Mouse (Mus musculus): ENCODE results near the gene Rnpepl1. TPM values are rescaled to one million over a fixed set of nuclear protein-coding genes. Genes with fewer than 3 reads are reported as not detected.

The Rnpepl1 gene
- polyA plus RNA-seq, 2 experiments = 39.9 to 51.7 TPM

GRCm38 (mm10) chr1:92872666-92873065 lies 37.9 kb upstream of the Rnpepl1 start:
- Histone ChIP-seq H3K9ac (ENCODE audit: low read depth, low read length, severe bottlenecking) (no peak overlapping the region), H3K4me1 (ENCODE audit: control insufficient read depth, insufficient read depth, low read length) (no peaks in the 10 kb centered on the region), H3K9me3 (ENCODE audit: control insufficient read depth, low read length) (no peaks in the 10 kb centered on the region), H3K4me2 (replicated peaks; ENCODE audit: low read depth, low read length, severe bottlenecking) (no peak overlapping the region), H3K4me3 (replicated peaks; ENCODE audit: low read length) (no peak overlapping the region), H3K27me3 (ENCODE audit: control insufficient read depth, insufficient read depth, low read length) (no peaks in the 10 kb centered on the region), H3K27ac (replicated peaks; ENCODE audit: low read depth, low read length) (no peak overlapping the region), H3K36me3 (ENCODE audit: control insufficient read depth, insufficient read depth, low read length) (no peaks in the 10 kb centered on the region)
- DNase-seq (ENCODE audit: low spot score) (no peak), ATAC-seq (ENCODE audit: low FRiP score, low read depth) (no peak)
- no peak for TF ChIP-seq POLR2A (IDR thresholded peaks at IDR 0.05; ENCODE audit: borderline replicate concordance, extremely low read depth, insufficient read depth, insufficient read length)
- WGBS = 81% methylated on average over 7 of the region's 7 CpGs

GRCm38 (mm10) chr1:92874011-92874410 lies 36.6 kb upstream of the Rnpepl1 start:
- Histone ChIP-seq H3K4me2 (replicated peaks; ENCODE audit: low read depth, low read length, severe bottlenecking) (no peak overlapping the region), H3K36me3 (ENCODE audit: control insufficient read depth, insufficient read depth, low read length) (no peaks in the 10 kb centered on the region), H3K27ac (replicated peaks; ENCODE audit: low read depth, low read length) (no peak overlapping the region), H3K27me3 (ENCODE audit: control insufficient read depth, insufficient read depth, low read length) (no peaks in the 10 kb centered on the region), H3K4me1 (ENCODE audit: control insufficient read depth, insufficient read depth, low read length) (no peaks in the 10 kb centered on the region), H3K9ac (ENCODE audit: low read depth, low read length, severe bottlenecking) (no peak overlapping the region), H3K4me3 (replicated peaks; ENCODE audit: low read length) (no peak overlapping the region), H3K9me3 (ENCODE audit: control insufficient read depth, low read length) (no peaks in the 10 kb centered on the region)
- no peak for TF ChIP-seq POLR2A (IDR thresholded peaks at IDR 0.05; ENCODE audit: borderline replicate concordance, extremely low read depth, insufficient read depth, insufficient read length)
- no peak for DNase-seq (ENCODE audit: low spot score)
- WGBS = 85% methylated on average over 3 of the region's 3 CpGs
- no peak for ATAC-seq (ENCODE audit: low FRiP score, low read depth)

- no peaks in the 10 kb centered on the region for H3K9me3 ChIP-seq (ENCODE audit: control insufficient read depth, low read length)
- H3K27ac ChIP-seq (replicated peaks; ENCODE audit: low read depth, low read length) = no peak overlapping the region
- TF ChIP-seq POLR2A (IDR thresholded peaks at IDR 0.05; ENCODE audit: borderline replicate concordance, extremely low read depth, insufficient read depth, insufficient read length) = no peak
- no peaks in the 10 kb centered on the region for H3K27me3 ChIP-seq (ENCODE audit: control insufficient read depth, insufficient read depth, low read length)
- H3K9ac ChIP-seq (ENCODE audit: low read depth, low read length, severe bottlenecking) = no peak overlapping the region
- no peaks in the 10 kb centered on the region for H3K4me1 ChIP-seq (ENCODE audit: control insufficient read depth, insufficient read depth, low read length)
- WGBS = 82% methylated on average over 8 of the region's 8 CpGs
- no peak overlapping the region for H3K4me3 ChIP-seq (replicated peaks; ENCODE audit: low read length)
- no peaks in the 10 kb centered on the region for H3K36me3 ChIP-seq (ENCODE audit: control insufficient read depth, insufficient read depth, low read length)
- no peak overlapping the region for H3K4me2 ChIP-seq (replicated peaks; ENCODE audit: low read depth, low read length, severe bottlenecking)
- no peak for DNase-seq (ENCODE audit: low spot score)
- no peak for ATAC-seq (ENCODE audit: low FRiP score, low read depth)
Observed at GRCm38 (mm10) chr1:92875360-92876111, 35.0 kb upstream of the Rnpepl1 start.

- H3K27ac ChIP-seq (replicated peaks; ENCODE audit: low read depth, low read length) = no peak overlapping the region
- 41% methylated on average over 12 of the region's 12 CpGs for WGBS
- ATAC-seq (ENCODE audit: low FRiP score, low read depth) (peak; percentile 56; the same call in 1 of the 2 replicates), DNase-seq (ENCODE audit: low spot score) (no peak)
- no peaks in the 10 kb centered on the region for H3K36me3 ChIP-seq (ENCODE audit: control insufficient read depth, insufficient read depth, low read length)
- no peak for TF ChIP-seq POLR2A (IDR thresholded peaks at IDR 0.05; ENCODE audit: borderline replicate concordance, extremely low read depth, insufficient read depth, insufficient read length)
- H3K9ac ChIP-seq (ENCODE audit: low read depth, low read length, severe bottlenecking) = no peak overlapping the region
- H3K27me3 ChIP-seq (ENCODE audit: control insufficient read depth, insufficient read depth, low read length) = no peaks in the 10 kb centered on the region
- no peaks in the 10 kb centered on the region for H3K4me1 ChIP-seq (ENCODE audit: control insufficient read depth, insufficient read depth, low read length)
- H3K9me3 ChIP-seq (ENCODE audit: control insufficient read depth, low read length) = no peaks in the 10 kb centered on the region
- no peak overlapping the region for H3K4me3 ChIP-seq (replicated peaks; ENCODE audit: low read length)
- H3K4me2 ChIP-seq (replicated peaks; ENCODE audit: low read depth, low read length, severe bottlenecking) = no peak overlapping the region
Observed at GRCm38 (mm10) chr1:92877431-92877978, 33.1 kb upstream of the Rnpepl1 start.

- WGBS = 78% methylated on average over 13 of the region's 13 CpGs
- Histone ChIP-seq H3K4me1 (ENCODE audit: control insufficient read depth, insufficient read depth, low read length) (no peaks in the 10 kb centered on the region), H3K9me3 (ENCODE audit: control insufficient read depth, low read length) (no peaks in the 10 kb centered on the region), H3K4me2 (replicated peaks; ENCODE audit: low read depth, low read length, severe bottlenecking) (no peak overlapping the region), H3K4me3 (replicated peaks; ENCODE audit: low read length) (no peak overlapping the region), H3K9ac (ENCODE audit: low read depth, low read length, severe bottlenecking) (no peak overlapping the region), H3K27ac (replicated peaks; ENCODE audit: low read depth, low read length) (no peak overlapping the region), H3K27me3 (ENCODE audit: control insufficient read depth, insufficient read depth, low read length) (no peaks in the 10 kb centered on the region), H3K36me3 (ENCODE audit: control insufficient read depth, insufficient read depth, low read length) (no peaks in the 10 kb centered on the region)
- ATAC-seq (ENCODE audit: low FRiP score, low read depth) (no peak), DNase-seq (ENCODE audit: low spot score) (no peak)
- TF ChIP-seq POLR2A (IDR thresholded peaks at IDR 0.05; ENCODE audit: borderline replicate concordance, extremely low read depth, insufficient read depth, insufficient read length) = no peak
Observed at GRCm38 (mm10) chr1:92878066-92878741, 32.4 kb upstream of the Rnpepl1 start.
